Mouse (Mus musculus): ENCODE measurements around the gene Crybb2.

Gene Crybb2

DNA sequence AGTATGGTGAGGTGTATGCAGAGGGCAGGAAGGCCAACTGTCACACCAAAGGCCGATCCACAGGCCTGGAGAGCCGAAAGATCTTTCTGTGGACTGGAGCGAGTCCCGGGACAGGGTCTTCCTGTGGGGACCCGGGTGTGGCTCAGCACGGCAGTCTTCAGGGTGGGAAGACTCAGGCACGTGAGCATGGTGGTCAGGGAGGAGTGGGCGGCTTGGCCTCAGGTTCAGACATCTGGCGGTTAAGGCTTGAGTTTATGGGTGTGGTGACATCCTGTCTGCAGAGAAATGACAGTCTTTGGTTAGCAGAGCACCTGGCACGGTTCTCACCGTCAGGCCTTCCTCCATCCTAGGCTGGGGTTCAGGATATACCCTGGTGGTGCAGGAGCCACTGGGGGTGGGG, 20.8 kb upstream of the Crybb2 start:
- no peak for DNase-seq (ENCODE audit: low spot score in 2 of 2)

DNA sequence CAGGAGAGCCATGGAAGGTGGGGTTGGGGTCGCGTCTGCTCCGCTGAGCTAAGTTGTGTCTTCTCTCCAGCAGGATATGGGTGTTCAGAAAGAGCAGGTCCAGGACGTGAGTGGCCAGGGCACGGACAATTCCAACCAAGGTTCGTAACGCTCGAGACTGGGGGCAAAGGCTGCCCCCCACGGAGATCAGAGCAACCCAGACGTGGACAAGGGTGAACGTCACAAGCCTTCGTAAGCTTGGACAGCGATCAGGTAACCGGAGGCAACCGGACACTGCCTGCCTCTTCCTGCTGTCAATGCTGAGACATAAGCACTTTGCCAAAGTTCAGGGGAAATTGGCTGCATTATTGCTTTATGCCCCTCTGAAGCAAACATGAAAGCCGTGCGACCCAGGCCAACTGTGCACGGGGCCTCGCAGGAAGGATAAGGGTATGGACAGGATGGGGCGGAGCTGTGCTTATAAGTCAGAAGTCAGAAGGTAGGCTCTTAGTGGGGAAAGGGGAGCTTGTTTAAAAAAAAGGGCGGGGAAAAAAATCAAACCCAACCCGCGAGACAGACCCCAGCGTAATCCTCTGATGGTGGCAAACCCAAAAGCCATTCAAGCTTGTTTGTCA, 20.3 kb upstream of the Crybb2 start:
- DNase-seq (ENCODE audit: low spot score in 2 of 2), result no peak

GRCm38 (mm10) chr5:113087465-113087864, 17.5 kb upstream of the Crybb2 start:
- DNase-seq (ENCODE audit: low spot score in 2 of 2), result no peak

GRCm38 (mm10) chr5:113086990-113087389, 17.1 kb upstream of the Crybb2 start:
- no peak for DNase-seq (ENCODE audit: low spot score in 2 of 2)

GRCm38 (mm10) chr5:113086439-113086838, 16.5 kb upstream of the Crybb2 start:
- DNase-seq (ENCODE audit: low spot score in 2 of 2), result no peak

DNA sequence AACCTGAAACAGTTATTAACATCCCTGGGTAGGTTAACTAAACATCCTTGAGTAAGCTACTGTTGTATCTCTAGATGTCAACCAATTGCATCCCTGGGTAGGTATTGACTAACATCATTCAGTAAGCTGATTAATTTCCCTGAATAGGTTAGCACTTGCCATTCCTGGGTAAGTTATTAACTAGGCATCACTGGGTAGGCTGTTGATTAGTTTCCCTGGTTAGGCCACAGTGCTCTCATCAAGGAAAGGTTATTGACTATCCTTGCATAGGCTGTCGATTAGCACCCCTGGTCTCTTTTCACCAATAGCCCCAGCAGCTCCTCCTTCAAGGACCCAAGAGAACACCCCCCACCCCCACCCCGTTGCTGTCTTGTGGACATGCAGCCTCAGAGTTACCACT, 16.0 kb upstream of the Crybb2 start:
- DNase-seq (ENCODE audit: low spot score in 2 of 2), result no peak

DNA sequence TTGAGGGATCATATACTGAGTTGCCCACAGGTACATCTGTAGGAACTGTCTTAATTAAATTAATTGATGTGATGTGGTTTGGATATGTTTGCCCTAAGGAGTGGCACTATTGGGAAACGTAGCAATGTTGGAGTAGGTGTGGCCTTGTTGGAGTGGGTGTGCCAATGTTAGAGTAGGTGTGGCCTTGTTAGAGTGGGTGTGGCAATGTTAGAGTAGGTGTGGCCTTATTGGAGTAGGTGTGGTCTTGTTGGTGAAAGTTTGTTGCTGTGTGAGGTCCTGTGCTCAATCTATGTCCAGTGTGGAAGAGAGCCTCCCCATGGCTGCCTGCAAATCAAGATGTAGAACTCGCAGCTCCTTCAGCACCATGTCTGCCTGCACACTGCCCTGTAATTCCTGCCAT, 14.4 kb upstream of the Crybb2 start:
- no peak for DNase-seq (ENCODE audit: low spot score in 2 of 2)

- no peak for DNase-seq (ENCODE audit: low spot score in 2 of 2)
Measured at GRCm38 (mm10) chr5:113082356-113083168, 12.6 kb upstream of the Crybb2 start.

GRCm38 (mm10) chr5:113081439-113081838, 11.5 kb upstream of the Crybb2 start, which contains the start of gene Crybb3:
Gene Crybb3, minus strand, starts transcription at chr5:113081584.
- no peak for DNase-seq (ENCODE audit: low spot score in 2 of 2)

- DNase-seq (ENCODE audit: low spot score in 2 of 2), result no peak
Measured at GRCm38 (mm10) chr5:113081020-113081419, 11.1 kb upstream of the Crybb2 start.

GRCm38 (mm10) chr5:113079783-113080182, 9.9 kb upstream of the Crybb2 start:
- no peak for DNase-seq (ENCODE audit: low spot score in 2 of 2)

- no peak for DNase-seq (ENCODE audit: low spot score in 2 of 2)
Measured at GRCm38 (mm10) chr5:113078686-113079085, 8.8 kb upstream of the Crybb2 start.

GRCm38 (mm10) chr5:113054308-113054707, 15.6 kb downstream of the Crybb2 start:
- peak; percentile 60 to 72 for DNase-seq (ENCODE audit: low spot score in 2 of 2)

DNA sequence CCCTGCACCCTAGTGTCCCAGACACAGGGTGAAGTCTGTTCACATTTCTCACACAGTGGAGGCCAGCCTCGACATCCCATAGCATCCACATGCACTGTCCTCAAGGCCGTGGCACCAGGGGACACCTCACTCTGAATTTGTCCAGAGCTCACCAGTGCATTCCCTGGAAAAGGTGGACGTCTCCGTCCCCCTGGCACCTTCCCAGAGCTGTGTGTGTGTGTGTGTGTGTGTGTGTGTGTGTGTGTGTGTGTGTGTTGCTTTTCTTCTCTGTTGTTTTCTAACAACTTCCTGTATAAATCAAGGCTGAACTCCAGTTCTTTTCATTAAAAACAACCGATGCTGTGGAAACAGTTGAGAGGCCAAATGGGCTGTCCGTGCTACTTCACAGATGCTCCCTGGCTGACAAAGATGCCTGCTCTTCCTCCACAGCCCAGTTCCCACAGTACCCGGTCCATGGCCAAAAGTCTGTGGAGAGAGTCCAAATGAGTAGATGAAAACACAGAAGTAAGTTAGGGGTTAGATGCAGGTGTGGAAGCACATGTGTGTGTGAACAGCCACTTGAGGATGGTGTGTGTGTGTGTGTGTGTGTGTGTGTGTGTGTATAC, 19.2 kb downstream of the Crybb2 start:
- no peak for DNase-seq (ENCODE audit: low spot score in 2 of 2)

GRCm38 (mm10) chr5:113049876-113050275, 20.0 kb downstream of the Crybb2 start:
- DNase-seq (ENCODE audit: low spot score in 2 of 2), result no peak

DNA sequence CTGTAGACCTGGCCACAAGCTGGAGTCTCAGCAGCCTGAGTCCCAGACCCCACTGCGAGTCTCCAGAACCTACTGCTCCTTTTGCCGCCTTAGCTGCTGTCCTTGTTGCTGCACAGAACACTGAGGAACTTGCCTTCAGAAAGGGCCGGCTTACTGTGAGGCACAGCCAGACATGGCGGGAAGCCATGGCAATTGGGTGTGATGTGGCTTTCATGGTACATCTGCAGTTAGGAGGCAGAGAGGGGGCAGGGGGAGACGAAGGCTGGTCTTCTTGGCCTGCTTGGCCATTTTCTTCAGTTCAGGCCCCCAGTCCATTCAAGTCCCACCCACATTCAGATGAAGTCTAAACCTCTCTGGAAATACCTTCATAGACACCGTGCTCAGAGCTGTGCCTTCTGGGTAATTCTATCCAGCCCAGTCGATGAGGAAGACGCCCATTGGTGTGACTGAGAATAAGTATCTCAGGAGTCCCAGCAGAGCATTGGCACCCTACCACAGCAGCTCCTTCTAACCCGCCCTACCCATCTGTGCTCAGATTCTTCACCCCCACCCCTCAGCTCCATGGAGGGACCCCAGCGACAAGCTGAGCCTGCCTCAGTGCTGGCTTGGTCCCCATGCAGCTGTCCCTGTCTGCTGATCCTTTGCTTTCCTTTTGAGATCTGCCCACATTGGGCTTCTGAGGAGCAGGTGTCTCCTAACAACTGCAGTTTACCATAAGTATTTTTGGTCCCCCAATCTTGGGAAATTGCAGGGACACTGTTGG, 24.2 kb downstream of the Crybb2 start:
- DNase-seq (ENCODE audit: low spot score in 2 of 2), result no peak

- DNase-seq (ENCODE audit: low spot score in 2 of 2), result no peak
Measured at GRCm38 (mm10) chr5:113043531-113043930, 26.4 kb downstream of the Crybb2 start.

DNA sequence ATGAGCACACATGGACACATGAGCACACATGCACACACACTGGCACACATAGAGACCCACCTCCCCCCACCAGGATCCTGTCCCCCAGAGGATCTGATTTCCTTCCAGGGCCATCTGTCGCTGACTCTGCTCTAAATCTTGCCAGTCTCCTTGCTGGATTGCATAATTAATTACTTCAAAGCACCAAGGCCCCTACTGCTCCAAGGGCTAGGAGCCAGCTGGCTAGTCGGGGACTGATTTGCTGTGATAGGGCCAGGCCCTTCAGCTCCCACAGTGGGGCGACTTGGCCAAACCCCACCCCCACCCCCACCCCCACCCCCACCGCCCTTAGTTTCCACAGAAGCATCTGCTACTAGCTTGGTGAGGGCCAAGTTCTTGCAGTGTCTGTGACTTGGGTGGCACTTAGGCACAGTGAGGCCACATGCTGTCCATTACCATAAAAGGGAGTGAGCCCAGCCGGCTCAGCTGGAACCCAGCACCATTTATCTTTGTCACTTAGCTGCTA, 28.3 kb downstream of the Crybb2 start:
- no peak for DNase-seq (ENCODE audit: low spot score in 2 of 2)

- DNase-seq (ENCODE audit: low spot score in 2 of 2), result no peak
Measured at GRCm38 (mm10) chr5:113040776-113041175, 29.1 kb downstream of the Crybb2 start.

DNA sequence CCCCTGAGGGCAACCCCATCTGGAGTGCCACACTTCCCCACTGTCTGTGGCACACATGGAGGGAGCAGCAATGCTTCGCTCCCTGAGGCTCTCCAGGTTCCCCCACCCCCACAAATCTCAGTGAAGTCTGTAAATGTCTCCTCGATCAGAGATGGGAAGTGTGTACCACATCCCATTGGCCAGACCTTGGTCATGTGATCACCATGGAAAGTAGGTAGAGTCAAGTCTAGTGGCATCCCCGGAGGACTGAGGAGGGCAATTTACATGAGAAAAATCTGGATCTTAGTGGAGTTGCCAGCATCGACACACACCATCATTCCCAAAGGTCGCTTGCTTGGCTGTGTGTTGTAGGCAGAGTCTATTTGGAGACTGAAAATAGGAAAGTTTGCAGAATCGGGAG, 31.3 kb downstream of the Crybb2 start:
- no peak for DNase-seq (ENCODE audit: low spot score in 2 of 2)

- peak in 1 of 2 experiments; percentile 36 for DNase-seq (ENCODE audit: low spot score in 2 of 2)
Measured at GRCm38 (mm10) chr5:113035094-113036047, 34.5 kb downstream of the Crybb2 start.
